Mouse (Mus musculus) forebrain, embryonic 13.5 days (tissue): ENCODE results near the gene Prkar2b. TPM values are rescaled to one million over a fixed set of nuclear protein-coding genes. Genes with fewer than 3 reads are reported as not detected.

Experiments used
- ATAC-seq: fragments of 200-750 bp; cut with Nextera tagmentation; 2 replicates; pipeline ENCODE4 v1.8.0; 2017
- H3K27ac ChIP-seq: fragments of 300-500 bp; sonication (generic); 2 replicates; pipeline ENCODE4 v1.5.1; 2015; ENCODE audit warnings: inconsistent platforms, mild to moderate bottlenecking, moderate library complexity
- H3K27me3 ChIP-seq: fragments of 300-500 bp; sonication (generic); 2 replicates; pipeline ENCODE4 v1.6.1; 2015; ENCODE audit warnings: mild to moderate bottlenecking, inconsistent platforms
- H3K36me3 ChIP-seq: fragments of 300-500 bp; sonication (generic); 2 replicates; pipeline ENCODE4 v1.6.1; 2015; ENCODE audit warnings: mild to moderate bottlenecking, inconsistent platforms; ENCODE audit not compliant: poor library complexity, severe bottlenecking
- H3K4me1 ChIP-seq: fragments of 300-500 bp; sonication (generic); 2 replicates; pipeline ENCODE4 v1.6.1; 2015; ENCODE audit warnings: inconsistent platforms
- H3K4me2 ChIP-seq: fragments of 300-500 bp; sonication (generic); 2 replicates; pipeline ENCODE4 v1.6.1; 2015; ENCODE audit warnings: inconsistent platforms, mild to moderate bottlenecking, moderate library complexity
- H3K4me3 ChIP-seq: fragments of 300-500 bp; sonication (generic); 2 replicates; pipeline ENCODE4 v1.5.1; 2015; ENCODE audit warnings: mild to moderate bottlenecking, inconsistent platforms
- H3K9ac ChIP-seq: fragments of 300-500 bp; sonication (generic); 2 replicates; pipeline ENCODE4 v1.6.1; 2015; ENCODE audit warnings: mild to moderate bottlenecking, inconsistent platforms
- H3K9me3 ChIP-seq: fragments of 300-500 bp; sonication (generic); replicated peaks from 2 replicates; pipeline ENCODE4 v1.6.1; 2016; ENCODE audit warnings: inconsistent platforms
- WGBS: fragments of 180-500 bp; shearing (Covaris S2); methylation state at CpG from one replicate; pipeline ENCODE4 v1.1.7; 2015; 5-methylcytosine and 5-hydroxymethylcytosine counted together
- polyA plus RNA-seq: library from polyadenylated mRNA; unstranded; fragments of >200 nt; fragmentation: Nextera tagmentation; extraction: Ambion mirVana; gene quantifications from 2 replicates; pipeline ENCODE4 v1.2.1, GENCODE M21; 2015

Gene Prkar2b
- polyA plus RNA-seq, 1 experiment from 2014 or later, result 65.4 TPM

DNA sequence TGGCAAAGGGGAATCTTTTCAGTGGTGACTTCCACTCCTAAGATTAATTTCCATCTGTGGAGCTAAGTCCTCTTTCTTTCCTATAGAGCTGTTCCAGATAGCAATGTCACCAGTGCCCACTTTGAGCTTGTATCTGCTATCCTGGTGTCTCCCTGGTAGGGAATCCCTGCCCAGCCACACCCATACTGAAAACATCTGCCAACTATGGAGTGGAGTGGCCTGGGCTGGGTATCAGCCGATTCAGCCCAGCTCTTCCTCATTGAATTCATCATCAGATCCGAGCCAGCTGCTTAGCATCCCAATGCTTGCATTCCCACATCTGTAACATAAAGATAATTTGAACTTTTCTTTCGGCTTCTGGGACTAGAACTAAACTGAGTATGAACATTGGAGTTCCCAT is 25.8 kb upstream of the Prkar2b start:
- Histone ChIP-seq H3K9me3 (peaks cover 6% of the 10 kb centered on the region; the same call in 1 of the 2 replicates), H3K4me3 (no peak overlapping the region), H3K9ac (no peak overlapping the region), H3K4me2 (no peak overlapping the region), H3K36me3 (no peaks in the 10 kb centered on the region), H3K27me3 (no peaks in the 10 kb centered on the region), H3K27ac (no peak overlapping the region), H3K4me1 (no peaks in the 10 kb centered on the region)
- 93% methylated on average over 3 of the region's 3 CpGs for WGBS
- no peak for ATAC-seq

DNA sequence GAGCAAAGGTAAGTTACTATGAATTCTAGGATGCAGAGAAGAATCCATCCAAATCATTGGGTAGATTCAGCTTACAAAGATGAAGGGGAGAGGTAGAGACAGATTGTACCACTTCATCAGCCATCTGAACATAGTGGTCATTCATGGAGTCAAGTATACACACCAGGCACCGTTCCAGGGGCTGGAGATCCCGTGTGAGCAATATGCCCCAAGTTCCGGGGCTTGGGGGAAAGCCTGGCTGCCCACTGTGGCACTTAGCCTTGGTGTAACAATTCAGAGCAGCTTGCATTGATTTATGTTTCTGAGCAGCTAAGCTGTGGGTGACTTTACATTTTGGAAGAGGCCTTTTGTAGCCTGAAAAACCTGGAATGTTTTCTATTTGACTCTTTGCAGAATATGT is 24.8 kb upstream of the Prkar2b start:
- Histone ChIP-seq H3K4me3 (no peak overlapping the region), H3K4me1 (no peaks in the 10 kb centered on the region), H3K36me3 (no peaks in the 10 kb centered on the region), H3K9me3 (no peaks in the 10 kb centered on the region; the same call in 1 of the 2 replicates), H3K27me3 (no peaks in the 10 kb centered on the region), H3K9ac (no peak overlapping the region), H3K27ac (no peak overlapping the region), H3K4me2 (no peak overlapping the region)
- 87% methylated on average over 3 of the region's 3 CpGs for WGBS
- ATAC-seq, result no peak

- Histone ChIP-seq H3K4me2 (no peak overlapping the region), H3K27me3 (no peaks in the 10 kb centered on the region), H3K4me3 (no peak overlapping the region), H3K36me3 (no peaks in the 10 kb centered on the region), H3K27ac (no peak overlapping the region), H3K4me1 (no peaks in the 10 kb centered on the region), H3K9me3 (no peaks in the 10 kb centered on the region; the same call in 1 of the 2 replicates), H3K9ac (no peak overlapping the region)
- ATAC-seq, result no peak
These were observed 24.1 kb upstream of the Prkar2b start for GRCm38 (mm10) chr12:32085189-32085588.

- Histone ChIP-seq H3K9ac (no peak overlapping the region), H3K9me3 (no peaks in the 10 kb centered on the region; the same call in 1 of the 2 replicates), H3K4me1 (no peaks in the 10 kb centered on the region), H3K27me3 (no peaks in the 10 kb centered on the region), H3K36me3 (no peaks in the 10 kb centered on the region), H3K4me2 (no peak overlapping the region), H3K4me3 (no peak overlapping the region), H3K27ac (no peak overlapping the region)
- WGBS, result 53% methylated on average over 5 of the region's 5 CpGs
- no peak for ATAC-seq
These were observed 23.5 kb upstream of the Prkar2b start for GRCm38 (mm10) chr12:32084601-32085000.

GRCm38 (mm10) chr12:32080692-32081091 is 19.6 kb upstream of the Prkar2b start:
- ATAC-seq, result no peak
- Histone ChIP-seq H3K4me2 (no peak overlapping the region), H3K9ac (no peak overlapping the region), H3K36me3 (no peaks in the 10 kb centered on the region), H3K4me3 (no peak overlapping the region), H3K27ac (no peak overlapping the region), H3K9me3 (no peaks in the 10 kb centered on the region; the same call in 1 of the 2 replicates), H3K27me3 (no peaks in the 10 kb centered on the region), H3K4me1 (no peaks in the 10 kb centered on the region)
- WGBS, result 72% methylated on average over 9 of the region's 9 CpGs

DNA sequence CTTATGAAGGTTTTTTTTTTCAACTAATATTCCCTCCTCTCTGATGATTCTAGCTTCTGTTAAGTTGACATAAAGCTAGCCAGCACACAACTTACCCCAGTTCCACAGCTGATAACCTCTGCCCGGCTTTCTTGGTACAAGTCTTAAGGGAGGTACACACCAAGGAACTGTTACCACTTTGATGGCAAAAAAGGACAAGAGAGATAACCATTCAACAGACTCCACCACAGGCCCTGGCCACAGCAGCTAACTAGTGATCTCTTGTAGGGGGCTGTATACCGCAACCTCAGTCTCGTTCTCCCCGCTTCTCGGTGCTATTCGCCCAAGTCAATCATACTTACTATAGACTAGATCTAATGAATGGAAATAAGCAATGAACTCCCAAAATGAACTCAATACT is 16.3 kb upstream of the Prkar2b start:
- no peak for ATAC-seq
- WGBS, result 95% methylated on average over 6 of the region's 6 CpGs
- H3K36me3 ChIP-seq, result no peaks in the 10 kb centered on the region

GRCm38 (mm10) chr12:32075831-32076715 is 15.0 kb upstream of the Prkar2b start:
- no peaks in the 10 kb centered on the region for H3K27me3 ChIP-seq
- H3K27ac ChIP-seq, result no peak overlapping the region
- 85% methylated on average over 10 of the region's 10 CpGs for WGBS
- peaks cover 12% of the 10 kb centered on the region for H3K4me1 ChIP-seq
- H3K9me3 ChIP-seq, result no peaks in the 10 kb centered on the region
- no peak overlapping the region for H3K4me2 ChIP-seq
- ATAC-seq, result no peak
- H3K4me3 ChIP-seq, result no peak overlapping the region
- H3K36me3 ChIP-seq, result no peaks in the 10 kb centered on the region
- H3K9ac ChIP-seq, result no peak overlapping the region

More for the DNA sequence above, 16.3 kb upstream of the Prkar2b start:
- Histone ChIP-seq H3K4me2 (no peak overlapping the region), H3K9me3 (no peaks in the 10 kb centered on the region), H3K27me3 (no peaks in the 10 kb centered on the region), H3K4me1 (peaks cover 12% of the 10 kb centered on the region), H3K9ac (no peak overlapping the region), H3K4me3 (no peak overlapping the region), H3K27ac (no peak overlapping the region)

GRCm38 (mm10) chr12:32074271-32074670 is 13.2 kb upstream of the Prkar2b start:
- Histone ChIP-seq H3K9me3 (no peaks in the 10 kb centered on the region), H3K4me1 (peaks cover 12% of the 10 kb centered on the region), H3K27me3 (no peaks in the 10 kb centered on the region), H3K9ac (no peak overlapping the region), H3K36me3 (no peaks in the 10 kb centered on the region), H3K27ac (no peak overlapping the region), H3K4me2 (no peak overlapping the region), H3K4me3 (no peak overlapping the region)
- ATAC-seq, result peak; percentile 45
- 27% methylated on average over 6 of the region's 6 CpGs for WGBS

- ATAC-seq, result no peak
- 5% methylated on average over 5 of the region's 5 CpGs for WGBS
- H3K27ac ChIP-seq, result no peak overlapping the region
- no peak overlapping the region for H3K4me3 ChIP-seq
- no peaks in the 10 kb centered on the region for H3K27me3 ChIP-seq
- no peak overlapping the region for H3K9ac ChIP-seq
- H3K36me3 ChIP-seq, result no peaks in the 10 kb centered on the region
- no peak overlapping the region for H3K4me2 ChIP-seq
- H3K9me3 ChIP-seq, result no peaks in the 10 kb centered on the region
- peaks cover 9% of the 10 kb centered on the region for H3K4me1 ChIP-seq
These were observed 4.9 kb upstream of the Prkar2b start for GRCm38 (mm10) chr12:32066004-32066403.

- ATAC-seq, result peak; percentile 77
- Histone ChIP-seq H3K9me3 (no peaks in the 10 kb centered on the region), H3K4me1 (peaks cover 33% of the 10 kb centered on the region), H3K4me3 (peak overlapping the region; percentile 84), H3K27ac (peak overlapping the region; percentile 98), H3K9ac (peak overlapping the region; percentile 97), H3K36me3 (0 out of 2 replicates have a peak, but pooled peaks cover 4% of the 10 kb centered on the region), H3K27me3 (no peaks in the 10 kb centered on the region), H3K4me2 (peak overlapping the region; percentile 71)
- WGBS, result under 1% methylated on average over 50 of the region's 66 CpGs
These were observed 628 bp downstream of the Prkar2b start for GRCm38 (mm10) chr12:32060247-32061089.

DNA sequence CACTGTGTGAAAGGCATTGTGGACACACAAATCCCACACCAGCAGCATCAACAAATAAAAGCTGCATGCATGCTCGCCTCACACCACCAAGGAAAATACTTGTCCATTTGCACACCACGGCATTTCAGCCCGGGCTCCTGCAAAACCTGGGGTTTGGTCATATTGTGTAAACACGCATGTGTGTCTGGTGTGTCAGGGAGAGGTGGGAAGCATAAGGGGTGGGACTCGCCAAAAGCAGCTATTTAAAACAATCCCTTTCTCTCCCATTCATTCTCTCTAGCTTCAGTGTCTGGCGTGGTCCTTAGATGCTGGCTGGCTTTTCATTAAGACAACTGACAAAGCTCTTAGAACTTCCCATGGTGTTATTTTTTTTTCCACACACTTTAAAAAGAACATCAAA is 1.4 kb downstream of the Prkar2b start:
- H3K27ac ChIP-seq, result peak overlapping the region; percentile 78
- WGBS, result 4% methylated on average over 6 of the region's 6 CpGs
- H3K9me3 ChIP-seq, result no peaks in the 10 kb centered on the region
- peak overlapping the region; percentile 97 for H3K9ac ChIP-seq
- peak overlapping the region; percentile 71 for H3K4me2 ChIP-seq
- ATAC-seq, result 0 out of 2 replicates have a peak, but pooled peaks have one; percentile 2
- 0 out of 2 replicates have a peak, but pooled peaks cover 4% of the 10 kb centered on the region for H3K36me3 ChIP-seq
- H3K27me3 ChIP-seq, result no peaks in the 10 kb centered on the region
- peaks cover 34% of the 10 kb centered on the region for H3K4me1 ChIP-seq
- peak overlapping the region; percentile 84 for H3K4me3 ChIP-seq

DNA sequence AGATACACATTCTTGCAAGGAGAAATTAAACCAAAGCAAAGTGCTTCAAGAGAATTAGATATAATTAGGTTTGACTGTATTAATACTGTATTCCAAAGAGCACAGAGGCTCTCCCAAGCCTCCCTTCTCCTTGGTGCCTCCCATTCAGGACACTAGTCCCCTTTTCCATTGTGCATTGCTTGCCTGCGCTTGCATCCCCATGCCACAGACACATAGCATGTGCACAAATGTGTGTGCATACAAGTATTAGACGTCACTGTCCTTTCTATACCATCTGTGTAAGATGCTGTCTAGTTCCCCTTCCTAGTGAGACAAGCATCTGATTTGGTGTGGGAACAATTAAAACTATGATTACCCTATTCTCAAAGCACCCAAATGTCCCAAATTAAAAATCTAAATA is 2.0 kb downstream of the Prkar2b start:
- peak overlapping the region; percentile 71 for H3K4me2 ChIP-seq
- peak overlapping the region; percentile 78 for H3K27ac ChIP-seq
- peak overlapping the region; percentile 84 for H3K4me3 ChIP-seq
- no peaks in the 10 kb centered on the region for H3K27me3 ChIP-seq
- 23% methylated on average over 2 of the region's 2 CpGs for WGBS
- H3K9me3 ChIP-seq, result no peaks in the 10 kb centered on the region
- peaks cover 38% of the 10 kb centered on the region for H3K4me1 ChIP-seq
- H3K36me3 ChIP-seq, result 0 out of 2 replicates have a peak, but pooled peaks cover 4% of the 10 kb centered on the region
- peak overlapping the region; percentile 97 for H3K9ac ChIP-seq
- no peak for ATAC-seq
